Mouse (Mus musculus) thymus, adult 2 months (tissue): ENCODE measurements around the gene Osbp2. TPM values are rescaled to one million over a fixed set of nuclear protein-coding genes. Genes with fewer than 3 reads are reported as not detected.
A peak's percentile ranks its signal among the peaks of the same experiment; 100 is the strongest.

Experiments
- DNase-seq: peaks from one replicate; pipeline ENCODE4 v3.0.0; 2021
- H3K27ac ChIP-seq: fragments of 200-500 bp; 2 replicates; pipeline ENCODE4 v1.5.1; 2012; ENCODE audit warnings: low read length, control low read depth; ENCODE audit not compliant: control insufficient read depth, insufficient read depth
- H3K27me3 ChIP-seq: fragments of 200-500 bp; 2 replicates; pipeline ENCODE4 v1.6.1; 2012; ENCODE audit warnings: mild to moderate bottlenecking, low read length, moderate library complexity, mixed read lengths; ENCODE audit not compliant: control insufficient read depth, insufficient read depth
- H3K36me3 ChIP-seq: fragments of 200-500 bp; 2 replicates; pipeline ENCODE4 v1.6.1; 2012; ENCODE audit warnings: mild to moderate bottlenecking, low read length, moderate library complexity; ENCODE audit not compliant: control insufficient read depth, insufficient read depth
- H3K4me1 ChIP-seq: fragments of 200-500 bp; replicated peaks from 2 replicates; pipeline ENCODE4 v1.6.1; 2012; ENCODE audit warnings: low read length; ENCODE audit not compliant: control insufficient read depth, insufficient read depth
- H3K4me3 ChIP-seq: fragments of 200-500 bp; 2 replicates; pipeline ENCODE4 v1.5.1; 2012; ENCODE audit warnings: mild to moderate bottlenecking, low read length, control low read depth, moderate library complexity; ENCODE audit not compliant: control insufficient read depth, insufficient read depth
- CTCF ChIP-seq: fragments of 200-500 bp; IDR thresholded peaks from 2 replicates; pipeline ENCODE4 v1.5.1; 2012; ENCODE audit warnings: mild to moderate bottlenecking, control low read depth, low read length, moderate library complexity, borderline replicate concordance; ENCODE audit not compliant: control insufficient read depth, poor library complexity, insufficient read depth; ENCODE audit errors: extremely low read depth
- POLR2A ChIP-seq: fragments of 200-500 bp; IDR thresholded peaks from 2 replicates; pipeline ENCODE4 v1.6.1; 2012; ENCODE audit warnings: mild to moderate bottlenecking, low read length, control low read depth, moderate library complexity; ENCODE audit not compliant: control insufficient read depth, poor library complexity, insufficient read depth; ENCODE audit errors: extremely low read depth
- WGBS: fragments of 180-500 bp; shearing (Covaris S2); methylation state at CpG from one replicate; pipeline ENCODE4 v1.1.7; 2018; 5-methylcytosine and 5-hydroxymethylcytosine counted together
- polyA plus RNA-seq: library from polyadenylated mRNA; depleted of rRNA; stranded (reverse); fragments of >200 nt; gene quantifications from 2 replicates; pipeline ENCODE4 v1.2.3, GENCODE M21; 2012

Gene Osbp2
- polyA plus RNA-seq, 1 experiment = 1.1 TPM

DNA sequence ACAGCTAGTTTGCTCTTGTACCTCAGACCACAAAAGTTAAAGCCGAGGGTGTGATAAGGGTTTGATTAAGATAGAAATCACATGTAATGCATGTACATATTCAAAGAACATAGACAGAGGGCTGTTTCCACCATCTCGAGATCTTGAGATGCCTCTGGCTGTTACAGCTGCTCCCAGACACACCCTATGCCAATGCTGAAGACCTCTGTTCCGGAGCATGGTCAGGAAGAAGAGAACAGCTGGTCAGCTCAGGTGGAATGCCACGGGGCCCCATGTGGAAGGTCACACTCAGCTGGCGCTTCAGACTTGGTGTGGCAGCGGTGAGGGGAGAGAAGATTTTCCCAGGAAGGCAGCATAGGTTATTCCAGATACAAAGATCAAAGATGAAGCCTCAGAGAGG is 41.0 kb upstream of the Osbp2 start:
- WGBS = 84% methylated on average over 6 of the region's 6 CpGs
- Histone ChIP-seq H3K4me3 (no peak overlapping the region), H3K4me1 (no peaks in the 10 kb centered on the region), H3K27me3 (no peaks in the 10 kb centered on the region), H3K27ac (no peak overlapping the region), H3K36me3 (no peaks in the 10 kb centered on the region)
- no peak for DNase-seq
- TF ChIP-seq CTCF = no peak

DNA sequence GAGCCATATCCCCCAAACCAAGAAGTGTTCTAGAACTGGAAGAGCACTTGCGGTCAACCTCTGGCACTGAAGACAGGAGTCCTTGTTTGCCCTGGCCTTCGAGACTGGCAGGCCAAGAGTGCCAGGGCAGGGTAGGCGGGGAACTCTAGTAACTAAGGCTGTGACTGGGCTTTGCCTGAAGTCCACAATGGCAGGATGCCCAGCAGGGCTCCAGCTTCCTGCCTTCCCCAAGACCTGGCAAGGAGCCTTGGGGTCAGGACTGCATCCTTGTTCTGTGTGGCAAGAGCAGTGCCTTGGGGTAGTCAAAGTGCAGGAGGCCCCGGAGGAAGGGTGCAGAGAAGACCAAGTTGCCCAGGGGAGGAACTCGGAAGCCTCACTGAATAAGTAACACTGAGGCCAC is 39.3 kb upstream of the Osbp2 start:
- H3K27ac ChIP-seq = no peak overlapping the region

DNA sequence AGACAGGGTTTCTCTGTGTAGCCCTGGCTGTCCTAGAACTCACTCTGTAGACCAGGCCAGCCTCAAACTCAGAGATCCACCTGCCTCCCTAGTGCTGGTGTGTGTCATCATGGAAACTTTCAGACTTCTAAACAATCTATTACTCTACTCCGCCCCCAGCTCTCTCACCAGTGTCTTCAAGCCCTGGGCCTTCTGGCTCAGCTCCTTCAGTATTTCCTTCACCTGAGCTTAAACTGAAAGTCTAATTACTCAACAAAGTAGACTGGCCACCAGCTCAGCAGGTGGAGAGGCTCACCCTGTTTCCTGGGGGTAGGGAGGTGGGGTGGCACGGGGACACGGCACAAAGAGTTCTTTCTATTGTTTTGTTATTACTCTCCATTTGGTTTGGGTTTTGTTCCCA is 38.8 kb upstream of the Osbp2 start:
- H3K27me3 ChIP-seq = no peaks in the 10 kb centered on the region
- WGBS = 94% methylated on average over 3 of the region's 3 CpGs
- H3K4me3 ChIP-seq = no peak overlapping the region
- no peaks in the 10 kb centered on the region for H3K4me1 ChIP-seq
- TF ChIP-seq CTCF (no peak), POLR2A (no peak)
- no peak for DNase-seq
- no peaks in the 10 kb centered on the region for H3K36me3 ChIP-seq
- H3K27ac ChIP-seq = no peak overlapping the region

More for the DNA sequence above, 39.3 kb upstream of the Osbp2 start:
- TF ChIP-seq POLR2A (no peak), CTCF (no peak)
- 83% methylated on average over 5 of the region's 5 CpGs for WGBS
- no peaks in the 10 kb centered on the region for H3K27me3 ChIP-seq
- H3K4me1 ChIP-seq = no peaks in the 10 kb centered on the region
- H3K4me3 ChIP-seq = no peak overlapping the region
- DNase-seq = no peak
- no peaks in the 10 kb centered on the region for H3K36me3 ChIP-seq

DNA sequence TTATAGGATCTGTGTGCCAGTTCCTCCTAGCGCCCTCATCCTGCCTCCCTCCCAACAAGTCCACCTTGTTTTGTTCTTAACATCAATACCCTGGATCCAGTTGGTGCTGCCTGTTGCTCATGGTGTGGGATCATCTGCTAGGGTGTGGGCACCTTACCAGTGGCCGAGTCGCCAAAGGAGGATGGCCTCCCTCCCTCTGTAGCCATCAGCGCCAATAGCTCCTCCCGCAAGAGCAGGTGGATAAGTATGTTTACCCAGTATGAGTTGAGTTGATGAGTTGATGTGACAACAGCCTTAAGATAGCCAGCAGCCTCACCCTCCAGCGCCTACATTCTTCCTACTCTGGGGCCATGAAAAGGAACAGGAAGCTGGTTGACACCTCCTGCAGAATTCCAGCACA is 36.6 kb upstream of the Osbp2 start:
- Histone ChIP-seq H3K27me3 (no peaks in the 10 kb centered on the region), H3K36me3 (no peaks in the 10 kb centered on the region), H3K4me1 (peaks cover 1% of the 10 kb centered on the region; the same call in 1 of the 2 replicates), H3K4me3 (no peak overlapping the region), H3K27ac (no peak overlapping the region)
- TF ChIP-seq POLR2A (no peak), CTCF (no peak)
- WGBS = 94% methylated on average over 6 of the region's 6 CpGs
- no peak for DNase-seq

DNA sequence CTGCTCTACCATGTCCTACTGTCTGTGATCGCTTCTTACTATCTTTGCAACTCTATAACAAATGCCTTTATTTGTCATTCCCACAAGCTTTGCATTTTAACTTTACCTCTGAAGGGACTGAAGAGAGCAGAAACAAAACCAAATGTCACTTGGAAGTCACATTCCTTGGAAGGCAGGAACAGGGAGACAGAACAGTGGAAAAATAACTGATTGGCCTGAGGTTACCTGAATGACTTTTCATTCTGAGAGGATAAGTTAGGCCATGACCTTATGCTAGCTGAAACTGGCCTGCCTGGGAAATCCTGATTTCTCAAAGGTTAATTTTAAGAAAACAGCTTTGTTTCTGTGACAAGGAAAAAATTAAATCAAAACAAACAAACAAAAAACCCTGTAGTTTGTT is 32.2 kb upstream of the Osbp2 start:
- TF ChIP-seq POLR2A = no peak
- TF ChIP-seq CTCF = no peak
- no peak for DNase-seq
- Histone ChIP-seq H3K4me1 (peaks cover 10% of the 10 kb centered on the region), H3K4me3 (no peak overlapping the region), H3K27me3 (no peaks in the 10 kb centered on the region), H3K36me3 (no peaks in the 10 kb centered on the region), H3K27ac (no peak overlapping the region)
- 91% methylated on average over 1 of the region's 1 CpGs for WGBS

DNA sequence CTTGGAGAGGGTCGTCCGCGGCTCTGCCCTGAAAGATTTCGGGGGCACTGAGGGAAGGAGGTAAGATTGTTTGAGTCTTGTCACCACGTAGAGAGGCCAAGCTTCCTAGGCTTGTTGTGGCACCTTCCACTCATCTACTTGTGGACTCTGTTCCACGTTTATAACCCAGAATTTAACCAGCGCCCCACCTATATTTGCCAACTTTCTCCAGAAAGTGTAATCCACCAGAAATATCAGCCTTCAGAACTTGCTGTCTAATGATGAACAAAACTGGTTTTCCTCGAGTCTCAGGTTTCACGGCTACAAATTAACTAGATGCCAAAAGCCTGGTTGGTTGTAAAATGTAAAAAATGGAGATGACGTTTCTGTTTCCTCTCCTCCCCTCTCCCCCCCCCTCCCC is 31.8 kb upstream of the Osbp2 start:
- 3% methylated on average over 10 of the region's 10 CpGs for WGBS
- DNase-seq = no peak
- Histone ChIP-seq H3K4me3 (peak overlapping the region; percentile 37; the same call in 1 of the 2 replicates), H3K4me1 (peaks cover 10% of the 10 kb centered on the region), H3K27ac (no peak overlapping the region), H3K36me3 (no peaks in the 10 kb centered on the region), H3K27me3 (no peaks in the 10 kb centered on the region)
- no peak for TF ChIP-seq POLR2A
- no peak for TF ChIP-seq CTCF
